8 mouse cellular contexts compared by ENCODE assay signal in the genomic region with DNA sequence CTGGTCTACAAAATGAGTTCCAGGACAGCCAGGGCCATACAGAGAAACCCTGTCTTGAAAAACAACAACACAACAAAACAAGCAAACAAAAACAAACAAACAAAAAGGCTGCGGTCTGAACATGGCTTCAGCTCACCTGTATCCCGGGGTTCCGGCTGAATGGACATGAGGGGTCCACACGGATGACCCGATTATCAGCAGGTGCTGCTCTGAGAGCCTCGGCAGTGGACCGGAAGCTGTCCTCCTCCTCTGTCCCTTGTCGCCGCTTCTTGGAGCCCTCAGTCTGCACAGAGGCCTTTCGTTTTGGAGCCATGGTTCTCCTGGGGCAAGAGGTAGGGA. TPM values are rescaled to one million over a fixed set of nuclear protein-coding genes. Genes with fewer than 3 reads are reported as not detected.
DNase-seq lines count a peak whose midpoint lies in the region; ATAC-seq and TF ChIP-seq lines count a peak whose summit lies in the region.

A gene (plus strand): TSS at position 301 of the 339 bp plus-strand sequence.

- peak within 1 kb of the TSS; percentile 40; the same call in 1 of the 2 replicates for H3K4me2 ChIP-seq in hindbrain, postnatal 0 days (ENCODE audit: low read depth, low read length)
- H3K4me2 ChIP-seq in liver, embryonic 11.5 days: peak within 1 kb of the TSS; percentile 50

- no peak for TF ChIP-seq POLR2A in bone marrow macrophage, adult 2 months (IDR thresholded peaks at IDR 0.05; ENCODE audit: borderline replicate concordance, low read depth, low read length)
- TF ChIP-seq POLR2A in small intestine, adult 2 months (IDR thresholded peaks at IDR 0.05; ENCODE audit: low read depth, low read length): no peak

- no peak for ATAC-seq in hindbrain, postnatal 0 days
- no peak for ATAC-seq in liver, embryonic 11.5 days (replicated peaks; ENCODE audit: low FRiP score)

- peak within 1 kb of the TSS; percentile 71 for H3K4me3 ChIP-seq in bone marrow macrophage, adult 2 months (ENCODE audit: insufficient read depth, low read length)
- H3K4me3 ChIP-seq in hindbrain, postnatal 0 days (ENCODE audit: low read length): no peak within 1 kb of the TSS
- H3K4me3 ChIP-seq in liver, embryonic 11.5 days (ENCODE audit: low read depth, low read length): peak within 1 kb of the TSS; percentile 3; the same call in 1 of the 2 replicates
- H3K4me3 ChIP-seq in small intestine, adult 2 months (ENCODE audit: low read depth, low read length): peak within 1 kb of the TSS; percentile 56

- H3K9me3 ChIP-seq in hindbrain, postnatal 0 days (ENCODE audit: low read length): no peaks in the 10 kb centered on the region
- H3K9me3 ChIP-seq in liver, embryonic 11.5 days (ENCODE audit: control insufficient read depth, low read length): no peaks in the 10 kb centered on the region

- peak; percentile 27 to 37 for DNase-seq in right cerebral cortex, postnatal 10 days (ENCODE audit: low spot score in 2 of 2)
- DNase-seq in right cerebral cortex, adult 2 months (ENCODE audit: low spot score in 2 of 2): no peak
- DNase-seq in gastrocnemius, postnatal 14 days: peak; percentile 13
- DNase-seq in hindbrain, postnatal 0 days (ENCODE audit: low spot score): no peak
- no peak for DNase-seq in liver, embryonic 11.5 days (ENCODE audit: low spot score)
- no peak for DNase-seq in retina, embryonic 14.5 days (ENCODE audit: low spot score)

- H3K9ac ChIP-seq in hindbrain, postnatal 0 days (replicated peaks; ENCODE audit: low read length): no peak within 1 kb of the TSS
- H3K9ac ChIP-seq in liver, embryonic 11.5 days (ENCODE audit: low read depth, low read length): 0 out of 2 replicates have a peak within 1 kb of the TSS, but pooled peaks have one; percentile 27

- no peaks in the 10 kb centered on the region for H3K36me3 ChIP-seq in hindbrain, postnatal 0 days (ENCODE audit: insufficient read depth, low read length)
- peaks cover 8% of the 10 kb centered on the region for H3K36me3 ChIP-seq in liver, embryonic 11.5 days (ENCODE audit: control insufficient read depth, insufficient read depth, low read length)
- H3K36me3 ChIP-seq in small intestine, adult 2 months (ENCODE audit: control insufficient read depth, insufficient read depth, low read length): no peaks in the 10 kb centered on the region; the same call in 1 of the 2 replicates

- intact Hi-C loops in gastrocnemius, postnatal 14 days (cut with DNase I; ENCODE audit: low total_unique reads): no loop called here

- peaks cover 8% of the 10 kb centered on the region for H3K4me1 ChIP-seq in bone marrow macrophage, adult 2 months (ENCODE audit: control insufficient read depth, insufficient read depth, low read length)
- peaks cover 23% of the 10 kb centered on the region; the same call in 1 of the 2 replicates for H3K4me1 ChIP-seq in hindbrain, postnatal 0 days (ENCODE audit: insufficient read depth, low read length)
- H3K4me1 ChIP-seq in liver, embryonic 11.5 days (replicated peaks; ENCODE audit: control insufficient read depth, insufficient read depth, low read length): peaks cover 27% of the 10 kb centered on the region
- peaks cover 27% of the 10 kb centered on the region for H3K4me1 ChIP-seq in small intestine, adult 2 months (ENCODE audit: control insufficient read depth, insufficient read depth, insufficient read length, low read length)

- no peaks in the 10 kb centered on the region for H3K27me3 ChIP-seq in hindbrain, postnatal 0 days (ENCODE audit: insufficient read depth, low read length)
- no peaks in the 10 kb centered on the region for H3K27me3 ChIP-seq in liver, embryonic 11.5 days (replicated peaks; ENCODE audit: control insufficient read depth, insufficient read depth, low read length)
- no peaks in the 10 kb centered on the region for H3K27me3 ChIP-seq in small intestine, adult 2 months (ENCODE audit: control insufficient read depth, insufficient read depth, low read length)

- 84% methylated on average over 10 of the region's 10 CpGs for WGBS in hindbrain, postnatal 0 days
- 81% methylated on average over 10 of the region's 10 CpGs for WGBS in liver, embryonic 11.5 days
- WGBS in small intestine, adult 2 months: 55% methylated on average over 10 of the region's 10 CpGs

- no peak for TF ChIP-seq CTCF in bone marrow macrophage, adult 2 months (IDR thresholded peaks at IDR 0.05; ENCODE audit: low read depth, low read length)
- no peak for TF ChIP-seq CTCF in hindbrain, postnatal 0 days (IDR thresholded peaks at IDR 0.05; ENCODE audit: low read depth)
- TF ChIP-seq CTCF in small intestine, adult 2 months (IDR thresholded peaks at IDR 0.05; ENCODE audit: extremely low read depth, insufficient read length, insufficient replicate concordance, low read depth, low read length): no peak

- peak within 1 kb of the TSS; percentile 75 for H3K27ac ChIP-seq in bone marrow macrophage, adult 2 months (ENCODE audit: insufficient read depth, low read depth, low read length)
- peak within 1 kb of the TSS; percentile 33; the same call in 1 of the 2 replicates for H3K27ac ChIP-seq in hindbrain, postnatal 0 days
- 0 out of 2 replicates have a peak within 1 kb of the TSS, but pooled peaks have one; percentile 1 for H3K27ac ChIP-seq in liver, embryonic 11.5 days (ENCODE audit: low read depth, low read length)
- H3K27ac ChIP-seq in small intestine, adult 2 months (ENCODE audit: insufficient read depth, low read depth, low read length): peak within 1 kb of the TSS; percentile 73

RNA-seq across cellular contexts. Expression of the gene that starts here (rescaled TPM):
- polyA plus RNA-seq in bone marrow macrophage, adult 2 months (2012; ENCODE audit: insufficient read depth, insufficient read length, missing spikeins): 7.8 and 11.2 TPM in 2 replicates
- total RNA-seq in gastrocnemius, postnatal 14 days (2021): 10 to 100 TPM; 12.6 to 18.4 TPM
- 46.2 and 47.2 TPM in 2 replicates for total RNA-seq in hindbrain, postnatal 0 days (2014; rRNA removed)
- 38.3 and 39.0 TPM in 2 replicates for polyA plus RNA-seq in hindbrain, postnatal 0 days (2015; fragmentation: Nextera tagmentation; extraction: Ambion mirVana)
- 85.4 and 92.8 TPM in 2 replicates for polyA plus RNA-seq in liver, embryonic 11.5 days (2014; fragmentation: Nextera tagmentation; extraction: Ambion mirVana)
- polyA plus RNA-seq in small intestine, adult 2 months (2012; rRNA removed): 11.1 and 18.3 TPM in 2 replicates

Comparison
In these comparisons a context has a peak if more than half of its experiments do, and no peak if none do; other contexts are left out.
1. DNase-seq: peak in right cerebral cortex, postnatal 10 days (2 of 2) and gastrocnemius, postnatal 14 days (single experiment); none in right cerebral cortex, adult 2 months (0 of 2), hindbrain, postnatal 0 days (single experiment), liver, embryonic 11.5 days (single experiment) and retina, embryonic 14.5 days (single experiment).
2. H3K27ac ChIP-seq: peak in every context shown above with its lines; median percentile 75 in bone marrow macrophage, adult 2 months; 73 in small intestine, adult 2 months; 33 in hindbrain, postnatal 0 days; 1 in liver, embryonic 11.5 days.